Mouse (Mus musculus) natural killer cell, adult 2 months (primary cell): ENCODE data around the gene Zfp518a.

Source experiments
- DNase-seq, 2 experiments: peaks; one replicate each; pipeline ENCODE4 v3.0.0; 2022; ENCODE audit warnings: low spot score in 2 of 2

Gene Zfp518a

DNA sequence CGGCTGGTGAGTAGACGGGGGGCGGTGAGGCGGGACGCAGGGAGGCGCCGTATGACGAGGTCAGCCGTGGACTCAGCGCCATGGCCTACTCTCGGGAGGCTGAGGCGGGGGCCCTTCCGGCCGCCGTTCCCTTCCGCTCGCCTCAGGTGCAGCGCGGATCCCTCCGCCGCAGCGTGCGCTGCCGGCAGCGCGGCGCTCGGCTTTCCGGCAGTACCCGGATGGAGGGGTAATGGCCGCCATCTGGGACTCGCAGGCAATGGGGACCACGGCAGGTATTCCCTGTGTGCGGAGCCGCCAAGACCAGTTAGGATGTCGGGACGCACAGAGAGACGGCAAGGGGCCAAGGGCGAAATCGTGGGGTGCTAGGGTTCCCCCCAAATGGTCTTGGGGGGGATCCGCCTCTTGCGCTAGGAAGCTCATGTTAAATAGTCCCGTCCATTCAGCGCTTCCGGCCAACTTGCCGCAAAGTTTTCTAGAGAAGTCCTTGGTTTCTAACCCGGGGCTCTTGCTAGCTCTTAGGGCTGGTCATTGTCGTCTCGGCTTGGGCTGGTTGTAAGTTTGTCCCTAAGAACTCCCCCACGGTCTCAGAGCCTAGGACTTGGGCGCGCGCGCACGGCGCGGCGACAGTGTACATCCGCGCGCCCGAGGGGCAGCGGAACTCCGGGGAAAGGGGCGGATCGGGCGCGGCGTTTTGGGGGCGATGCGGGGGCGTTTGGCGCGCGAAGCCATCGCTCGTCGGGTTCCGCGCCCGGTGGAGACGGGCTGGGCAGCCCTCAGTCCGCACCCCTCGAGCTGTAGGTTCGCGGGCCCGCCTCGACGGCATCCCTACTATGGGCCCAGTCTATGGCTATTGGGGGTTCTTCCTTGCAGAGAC is at the start of gene Zfp518a:
TSS of gene Zfp518a (plus strand) at position 187 of the 874 bp plus-strand sequence.
- peak; percentile 88 to 90 for DNase-seq

- no peak for DNase-seq
Observed at GRCm38 (mm10) chr19:40844731-40845130, 49.8 kb upstream of the Zfp518a start.

DNA sequence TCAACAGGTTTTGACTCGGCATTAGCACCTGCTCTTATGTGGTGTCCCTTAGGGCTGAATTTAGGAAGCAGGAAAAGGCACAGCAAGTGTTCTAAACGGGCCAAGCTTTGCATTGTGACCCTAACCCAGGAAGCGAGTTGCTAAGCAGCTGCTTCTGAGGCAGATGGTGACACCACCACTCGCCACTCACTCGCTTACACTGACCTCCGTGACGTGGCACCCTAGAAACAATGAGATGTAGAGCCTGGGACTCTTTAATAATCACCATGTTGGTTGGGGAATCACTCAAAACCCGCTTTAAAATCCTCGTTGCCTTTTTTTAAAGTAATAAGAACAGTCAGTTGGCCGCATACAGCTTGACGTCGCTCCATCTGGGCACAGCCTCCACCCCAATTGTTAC is 45.1 kb upstream of the Zfp518a start:
- DNase-seq, result no peak

DNA sequence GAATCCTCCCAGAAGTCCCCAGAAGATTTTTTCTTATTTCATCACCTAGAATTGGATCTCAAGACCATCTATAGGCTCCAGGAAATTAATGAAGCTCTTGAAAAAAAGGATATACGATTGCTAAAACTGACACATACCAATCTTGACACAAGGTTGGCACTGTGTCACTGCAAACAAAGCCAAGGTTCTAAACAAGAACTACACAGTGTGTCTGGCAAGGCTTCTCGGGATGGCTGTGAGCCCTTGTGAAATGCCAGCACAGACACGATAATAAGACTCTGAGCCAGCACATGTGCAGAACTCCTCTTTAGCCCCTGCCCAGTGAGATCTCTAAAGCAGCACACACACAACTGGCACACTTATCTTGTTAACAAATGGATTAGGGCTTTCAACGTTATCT is 35.0 kb upstream of the Zfp518a start:
- DNase-seq, result no peak

DNA sequence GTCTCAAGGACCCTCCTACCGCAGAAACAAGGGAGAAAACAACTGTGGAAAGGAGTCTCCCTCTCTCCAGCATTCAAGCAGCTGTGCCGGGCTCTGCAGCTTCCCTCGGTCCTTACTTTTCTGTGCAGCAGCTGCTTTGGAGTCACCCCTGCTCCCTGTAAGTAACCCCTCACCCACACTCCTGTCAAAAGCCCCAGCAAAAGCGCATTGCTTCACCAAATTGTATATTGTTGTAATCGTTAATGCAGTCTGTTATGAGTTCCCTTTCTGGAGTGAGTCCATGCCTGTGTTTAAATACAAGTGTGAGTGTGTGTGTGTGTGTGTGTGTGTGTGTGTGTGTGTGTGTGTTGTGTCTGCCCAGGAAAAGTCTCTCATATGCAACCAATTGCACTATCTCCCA is 26.2 kb upstream of the Zfp518a start:
- DNase-seq, result no peak

DNA sequence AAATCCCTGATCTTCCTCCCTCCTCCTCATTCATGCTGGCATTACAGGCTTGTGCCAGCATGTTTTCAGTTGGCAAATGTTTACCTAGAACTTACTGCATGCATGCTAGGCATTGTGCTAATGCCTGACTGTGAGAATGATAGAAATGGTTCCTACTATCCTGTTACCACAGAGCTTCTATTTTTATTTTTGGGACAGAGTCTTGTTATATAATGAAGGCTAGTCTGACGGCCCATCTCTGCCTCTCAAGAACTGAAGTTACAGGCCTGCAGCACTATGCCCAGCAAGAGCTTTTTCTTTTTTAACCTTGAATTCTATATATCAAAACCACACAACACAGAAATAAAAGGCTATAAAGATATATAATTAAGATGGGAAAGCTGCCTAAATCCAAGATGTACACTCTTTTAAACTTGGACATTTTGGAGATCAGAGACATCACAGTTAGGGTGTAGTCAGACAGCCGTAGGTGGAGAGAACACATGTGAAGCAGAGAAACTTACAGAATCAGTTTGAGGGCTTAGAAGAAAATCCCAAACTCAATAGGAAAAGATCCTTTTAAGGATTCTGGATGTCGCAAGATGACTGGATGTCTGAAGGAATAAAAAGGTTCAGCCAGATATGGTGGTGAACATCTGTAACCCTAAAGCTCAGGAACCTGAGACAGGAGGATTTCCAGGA is 24.9 kb upstream of the Zfp518a start:
- no peak for DNase-seq

- DNase-seq, result peak; percentile 84 to 88
Observed at GRCm38 (mm10) chr19:40872955-40873665, 21.4 kb upstream of the Zfp518a start.

- DNase-seq, result no peak
Observed at GRCm38 (mm10) chr19:40881700-40882099, 12.8 kb upstream of the Zfp518a start.

- DNase-seq, result no peak
Observed at GRCm38 (mm10) chr19:40888887-40889286, 5.6 kb upstream of the Zfp518a start.

DNA sequence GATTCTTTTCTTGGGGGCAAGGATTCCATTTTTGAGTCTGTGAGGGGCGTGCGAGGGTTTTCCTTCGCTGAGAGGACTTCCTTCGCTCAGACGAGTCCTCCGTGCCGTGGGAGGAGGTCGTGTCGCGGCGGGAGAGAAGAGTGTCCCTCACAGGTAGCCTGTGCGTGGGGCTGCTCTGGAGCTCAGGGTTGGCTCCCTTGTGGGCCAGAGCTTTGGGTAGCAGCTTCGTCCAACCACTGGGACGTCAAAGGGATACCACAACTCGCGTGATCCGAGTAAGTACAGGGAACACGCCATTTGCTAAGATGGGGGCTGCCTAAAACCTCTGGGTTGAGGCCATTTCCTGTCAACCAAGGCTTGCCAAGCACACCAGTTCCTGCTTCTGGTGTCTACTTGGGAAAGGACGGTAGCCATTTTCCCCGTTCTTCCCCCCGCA is 416 bp upstream of the Zfp518a start:
- no peak for DNase-seq

GRCm38 (mm10) chr19:40895393-40895703 is 843 bp downstream of the Zfp518a start:
- no peak for DNase-seq

DNA sequence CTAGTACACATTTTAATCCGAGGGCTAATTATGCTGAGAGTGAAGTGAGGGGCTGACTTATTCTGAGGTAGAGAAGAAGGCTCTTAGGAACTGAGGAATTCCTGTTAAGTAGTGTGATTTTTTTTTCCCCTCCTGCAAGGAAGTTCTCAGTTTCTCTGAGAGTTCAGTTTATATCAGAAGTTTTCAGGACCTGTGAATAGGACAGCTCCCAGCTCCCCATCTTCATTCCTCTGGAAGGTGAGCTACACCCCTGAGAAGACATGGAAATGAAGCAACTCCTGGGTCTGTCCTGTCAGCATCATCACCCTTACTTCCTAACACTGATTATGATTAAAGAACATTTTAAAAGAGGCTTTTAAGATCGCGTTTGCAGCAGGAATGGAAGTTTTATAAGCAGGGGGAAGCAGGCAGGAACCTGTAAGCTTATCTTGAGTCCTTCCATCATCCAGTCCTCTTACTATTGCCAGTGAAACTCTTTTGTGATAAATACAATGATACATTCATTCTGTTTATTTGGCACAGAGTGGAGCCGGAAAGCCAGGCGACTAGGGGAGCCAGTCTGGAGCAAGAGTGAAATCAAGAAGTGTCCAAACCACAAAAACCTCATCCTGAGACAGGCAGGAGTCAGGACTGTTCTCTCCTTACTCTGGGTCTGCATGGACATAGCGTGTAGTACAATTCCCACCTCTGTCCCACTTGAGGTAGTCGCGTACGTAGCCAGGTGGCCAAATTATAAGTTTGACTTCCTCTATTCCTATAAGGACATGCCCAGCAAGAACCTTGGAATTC is 37.3 kb downstream of the Zfp518a start:
- no peak for DNase-seq

GRCm38 (mm10) chr19:40935376-40935775 is 40.9 kb downstream of the Zfp518a start:
- DNase-seq, result no peak

GRCm38 (mm10) chr19:40936038-40936437 is 41.5 kb downstream of the Zfp518a start:
- no peak for DNase-seq

GRCm38 (mm10) chr19:40943552-40943951 is 49.0 kb downstream of the Zfp518a start:
- no peak for DNase-seq

DNA sequence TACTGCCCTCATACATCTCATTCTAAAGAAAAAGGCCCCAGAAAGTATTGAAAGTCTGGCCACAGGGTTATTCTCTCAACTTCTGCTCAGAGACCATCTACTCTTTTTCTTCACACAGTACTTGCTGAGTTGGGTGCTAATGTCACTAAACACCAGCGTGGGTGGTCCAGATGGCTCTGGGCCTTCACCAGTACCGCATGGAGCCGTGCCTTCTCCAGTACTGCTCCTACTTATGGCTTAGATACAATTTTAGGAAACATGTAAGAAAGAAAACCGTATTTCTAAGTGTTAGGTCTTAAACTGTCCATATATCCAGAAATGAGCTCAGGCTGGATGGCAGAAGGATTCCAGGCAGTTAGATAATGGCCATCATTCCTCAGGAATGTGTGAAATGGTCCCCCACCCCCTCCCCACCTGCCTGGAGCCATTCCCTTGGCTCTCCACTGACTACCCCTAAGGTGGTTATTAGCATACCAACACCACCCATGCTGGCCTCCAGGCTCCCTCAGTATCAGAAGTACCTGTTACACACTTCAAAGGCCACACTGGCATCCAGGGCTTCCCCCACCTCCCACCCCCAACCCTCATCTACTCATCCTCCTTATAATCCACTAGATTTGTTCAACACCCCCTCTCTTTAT is 52.6 kb downstream of the Zfp518a start:
- no peak for DNase-seq

DNA sequence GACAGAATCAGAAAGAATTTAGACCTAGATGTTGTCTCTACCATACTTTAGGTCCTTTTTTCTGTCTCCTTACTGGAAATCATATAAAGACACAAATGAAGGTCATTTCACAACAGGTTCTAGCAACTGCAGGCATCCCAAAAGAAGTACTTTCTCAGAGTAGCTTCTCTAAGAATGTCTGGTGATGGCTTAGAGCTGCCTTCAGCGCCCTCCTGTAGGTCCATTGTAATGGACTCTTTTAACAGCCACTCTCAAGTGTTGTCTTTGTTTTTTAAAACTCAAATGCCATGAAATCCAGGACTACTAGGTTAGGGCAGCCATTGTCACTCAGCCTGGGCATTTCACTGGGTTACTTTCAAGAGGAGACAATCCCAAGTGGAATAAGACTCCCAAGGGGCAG is 64.5 kb downstream of the Zfp518a start:
- DNase-seq, result no peak

DNA sequence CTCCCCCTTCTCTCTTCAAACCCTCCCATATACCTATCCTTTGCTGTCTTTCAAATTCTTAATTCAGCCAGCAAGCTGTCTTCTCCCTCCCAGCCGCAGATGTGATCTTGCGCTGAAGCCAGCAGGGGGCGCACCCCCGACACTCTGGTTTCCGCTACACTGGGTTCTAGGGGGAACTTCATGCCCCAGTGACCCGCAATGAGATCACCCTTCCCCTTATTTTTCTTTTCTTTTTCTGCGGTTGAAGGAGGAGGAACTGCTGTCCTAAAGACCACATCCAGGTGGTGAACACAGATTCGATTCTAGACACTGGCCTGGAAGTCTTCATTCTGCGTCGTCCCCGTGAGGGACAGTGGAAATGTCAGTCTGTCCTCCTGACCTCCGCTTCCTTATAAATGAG is 68.5 kb downstream of the Zfp518a start:
- peak; percentile 52 to 90 for DNase-seq

- no peak for DNase-seq
Observed at GRCm38 (mm10) chr19:40964367-40964891, 69.9 kb downstream of the Zfp518a start.

GRCm38 (mm10) chr19:40964936-40965850 is 70.7 kb downstream of the Zfp518a start:
- DNase-seq, result no peak
